Mouse (Mus musculus) limb, embryonic 11.5 days (tissue): ENCODE results near the gene Fadd. TPM values are rescaled to one million over a fixed set of nuclear protein-coding genes. Genes with fewer than 3 reads are reported as not detected.

Experiments used
- ATAC-seq: fragments of 200-750 bp; cut with Nextera tagmentation; 2 replicates; pipeline ENCODE4 v1.8.0; 2017; ENCODE audit warnings: low read depth; ENCODE audit not compliant: insufficient number of reproducible peaks, low FRiP score, low TSS enrichment
- DNase-seq: peaks from one replicate; pipeline ENCODE4 v3.0.0-alpha.2; 2015; ENCODE audit warnings: low spot score
- H3K27ac ChIP-seq: fragments of 300-500 bp; sonication (generic); replicated peaks from 2 replicates; pipeline ENCODE4 v1.5.1; 2014; ENCODE audit warnings: low read depth, mild to moderate bottlenecking, low read length
- H3K27me3 ChIP-seq: fragments of 300-500 bp; sonication (generic); 2 replicates; pipeline ENCODE4 v1.6.1; 2014; ENCODE audit warnings: mild to moderate bottlenecking, low read length, mixed read lengths; ENCODE audit not compliant: control insufficient read depth, insufficient read depth
- H3K36me3 ChIP-seq: fragments of 300-500 bp; sonication (generic); 2 replicates; pipeline ENCODE4 v1.6.1; 2014; ENCODE audit warnings: mild to moderate bottlenecking, low read length, moderate library complexity, mixed read lengths; ENCODE audit not compliant: control insufficient read depth, insufficient read depth
- H3K4me1 ChIP-seq: fragments of 300-500 bp; sonication (generic); 2 replicates; pipeline ENCODE4 v1.6.1; 2014; ENCODE audit warnings: low read length, mixed read lengths; ENCODE audit not compliant: control insufficient read depth, insufficient read depth
- H3K4me2 ChIP-seq: fragments of 300-500 bp; sonication (generic); 2 replicates; pipeline ENCODE4 v1.6.1; 2014; ENCODE audit warnings: low read depth, mild to moderate bottlenecking, moderate library complexity; ENCODE audit not compliant: severe bottlenecking
- H3K4me3 ChIP-seq: fragments of 300-500 bp; sonication (generic); 2 replicates; pipeline ENCODE4 v1.5.1; 2014; ENCODE audit warnings: low read depth, low read length
- H3K9ac ChIP-seq: fragments of 300-500 bp; sonication (generic); 2 replicates; pipeline ENCODE4 v1.6.1; 2014; ENCODE audit warnings: mild to moderate bottlenecking, low read length
- H3K9me3 ChIP-seq: fragments of 300-500 bp; sonication (generic); 2 replicates; pipeline ENCODE4 v1.6.1; 2016; ENCODE audit warnings: low read length; ENCODE audit not compliant: control insufficient read depth
- WGBS: fragments of 180-500 bp; shearing (Covaris S2); extraction: QIAGEN DNeasy Blood & Tissue Kit; methylation state at CpG from one replicate; pipeline ENCODE4 v1.1.7; 2014; 5-methylcytosine and 5-hydroxymethylcytosine counted together
- polyA plus RNA-seq: library from polyadenylated mRNA; unstranded; fragments of >200 nt; fragmentation: Nextera tagmentation; extraction: Ambion mirVana; gene quantifications from 2 replicates; pipeline ENCODE4 v1.2.1, GENCODE M21; 2014

Gene Fadd
- polyA plus RNA-seq, 1 experiment from 2014 or later = 12.3 TPM

DNA sequence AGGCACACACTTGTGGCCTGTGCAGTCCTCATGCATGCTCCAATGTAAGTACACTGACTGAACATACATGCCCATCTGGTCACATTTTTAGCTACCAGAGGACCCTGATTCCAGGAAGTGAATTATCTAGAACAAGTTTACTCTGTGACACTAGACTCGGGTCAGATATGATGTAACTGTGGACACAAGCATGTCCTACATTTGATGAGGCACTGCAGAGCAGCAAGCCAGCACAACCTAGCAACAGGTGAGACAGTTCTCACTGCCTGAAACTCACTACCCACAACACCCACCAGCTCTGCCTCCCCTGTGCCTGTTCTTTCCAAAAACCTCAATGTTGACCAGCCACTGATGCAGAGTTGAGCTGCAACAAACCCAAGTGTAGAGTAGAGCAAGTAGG, 31.5 kb downstream of the Fadd start:
- ATAC-seq (no peak), DNase-seq (no peak)
- Histone ChIP-seq H3K27me3 (no peaks in the 10 kb centered on the region), H3K4me1 (peaks cover 7% of the 10 kb centered on the region; the same call in 1 of the 2 replicates), H3K4me3 (no peak overlapping the region), H3K27ac (no peak overlapping the region), H3K4me2 (no peak overlapping the region), H3K36me3 (peaks cover 5% of the 10 kb centered on the region; the same call in 1 of the 2 replicates), H3K9ac (no peak overlapping the region), H3K9me3 (no peaks in the 10 kb centered on the region)
- WGBS = 81% methylated on average over 1 of the region's 1 CpGs

DNA sequence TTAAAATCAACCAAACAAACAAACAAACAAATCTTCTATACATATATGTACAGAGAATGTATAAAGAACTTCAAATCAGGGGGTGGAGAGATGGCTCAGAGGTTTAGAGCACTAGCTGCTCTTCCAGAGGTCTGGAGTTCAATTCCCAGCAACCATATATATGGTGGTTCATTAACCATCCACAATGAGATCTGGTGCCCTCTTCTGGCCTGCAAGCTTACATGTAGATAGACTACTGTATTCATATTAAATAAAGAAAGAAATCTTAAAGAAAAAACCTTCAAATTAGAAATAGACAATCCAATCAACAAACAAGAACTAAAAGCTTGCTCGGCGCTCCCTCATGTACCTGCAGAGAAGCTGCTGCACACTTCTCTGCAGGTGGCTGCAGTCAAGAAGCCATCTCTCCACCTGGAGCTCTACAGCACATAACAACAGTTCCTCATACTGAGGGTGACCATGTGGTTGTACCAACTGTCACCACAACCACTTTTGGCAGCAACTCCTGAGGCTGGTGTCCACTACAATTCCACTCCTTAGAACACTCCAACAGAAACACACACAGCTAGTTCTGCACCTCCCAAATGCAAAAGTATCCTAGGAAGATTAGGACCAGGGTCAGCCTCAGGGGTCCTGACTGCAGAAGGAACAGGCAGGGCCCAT, 32.2 kb downstream of the Fadd start:
- Histone ChIP-seq H3K36me3 (peaks cover 5% of the 10 kb centered on the region; the same call in 1 of the 2 replicates), H3K4me3 (no peak overlapping the region), H3K9me3 (no peaks in the 10 kb centered on the region), H3K9ac (no peak overlapping the region), H3K4me1 (peaks cover 7% of the 10 kb centered on the region; the same call in 1 of the 2 replicates), H3K27ac (no peak overlapping the region), H3K4me2 (no peak overlapping the region), H3K27me3 (no peaks in the 10 kb centered on the region)
- no peak for ATAC-seq
- WGBS = 98% methylated on average over 2 of the region's 2 CpGs
- DNase-seq = no peak

DNA sequence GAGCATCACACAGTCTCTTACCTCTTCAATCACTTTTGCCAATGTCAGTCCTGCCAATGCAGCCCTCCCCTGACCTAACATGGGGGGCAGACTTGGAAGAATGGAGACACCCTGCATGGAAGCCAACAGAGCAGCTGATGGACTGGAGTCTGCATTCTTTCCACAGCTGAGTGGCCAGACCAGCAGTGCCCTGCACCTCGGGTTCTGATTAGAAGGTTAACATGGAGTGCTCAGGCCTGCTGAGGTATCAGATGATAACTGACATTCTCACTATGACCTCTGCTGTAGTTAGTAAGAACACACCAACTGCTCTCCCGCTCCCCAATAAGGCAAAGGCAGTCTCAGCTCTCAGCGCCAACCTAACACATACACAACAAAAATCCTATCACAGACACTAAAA, 37.0 kb downstream of the Fadd start:
- Histone ChIP-seq H3K4me2 (no peak overlapping the region), H3K4me3 (no peak overlapping the region), H3K4me1 (no peaks in the 10 kb centered on the region), H3K9ac (no peak overlapping the region), H3K27ac (no peak overlapping the region), H3K27me3 (no peaks in the 10 kb centered on the region), H3K36me3 (peaks cover 2% of the 10 kb centered on the region; the same call in 1 of the 2 replicates), H3K9me3 (no peaks in the 10 kb centered on the region)
- no peak for DNase-seq
- no peak for ATAC-seq
- 91% methylated on average over 3 of the region's 3 CpGs for WGBS

DNA sequence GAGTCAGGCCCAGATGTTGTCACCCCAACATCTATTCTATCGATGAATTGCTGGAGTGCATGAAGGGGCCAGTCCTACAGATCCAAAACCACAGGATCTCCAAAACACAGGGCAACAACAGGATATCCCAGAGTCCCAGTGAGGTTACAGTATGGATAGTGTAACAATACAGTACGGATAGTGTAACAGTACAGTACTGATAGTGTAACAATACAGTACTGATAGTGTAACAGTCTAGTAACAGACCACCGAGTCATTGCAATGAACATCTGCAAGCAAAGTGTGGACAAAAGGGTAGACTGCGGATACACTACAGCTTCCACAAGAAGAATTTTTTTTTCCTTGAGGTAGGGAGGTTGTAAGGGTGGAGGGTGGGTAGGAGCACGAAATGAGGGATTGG, 40.9 kb downstream of the Fadd start:
- no peak for DNase-seq
- H3K4me2 ChIP-seq = no peak overlapping the region
- no peak for ATAC-seq
- WGBS = 93% methylated on average over 5 of the region's 5 CpGs
- H3K4me3 ChIP-seq = no peak overlapping the region
- no peaks in the 10 kb centered on the region for H3K27me3 ChIP-seq
- no peak overlapping the region for H3K27ac ChIP-seq
- H3K4me1 ChIP-seq = no peaks in the 10 kb centered on the region
- no peaks in the 10 kb centered on the region for H3K9me3 ChIP-seq
- H3K36me3 ChIP-seq = no peaks in the 10 kb centered on the region
- no peak overlapping the region for H3K9ac ChIP-seq

DNA sequence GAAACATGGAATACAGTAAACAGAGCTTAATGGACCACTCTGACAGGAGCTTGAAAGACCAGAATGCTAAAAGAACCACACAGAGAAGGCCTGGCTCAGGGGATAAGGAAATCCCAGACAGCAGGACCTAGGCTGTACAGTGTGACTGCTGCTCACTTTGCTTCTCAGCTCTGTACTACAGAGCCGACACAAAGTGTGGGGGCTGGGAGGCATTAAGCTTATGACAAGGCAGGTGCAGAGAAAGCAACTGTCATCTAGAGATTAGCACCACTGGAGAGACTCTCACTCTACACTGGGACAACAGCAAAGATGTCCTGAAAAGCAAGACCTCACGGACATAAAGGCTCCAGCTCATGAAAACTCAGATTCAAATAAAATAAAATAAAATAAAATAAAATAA, 43.1 kb downstream of the Fadd start:
- WGBS = 81% methylated on average over 2 of the region's 2 CpGs
- no peaks in the 10 kb centered on the region for H3K4me1 ChIP-seq
- ATAC-seq = no peak
- H3K27me3 ChIP-seq = no peaks in the 10 kb centered on the region
- no peaks in the 10 kb centered on the region for H3K36me3 ChIP-seq
- no peak overlapping the region for H3K27ac ChIP-seq
- no peak overlapping the region for H3K4me3 ChIP-seq
- no peak overlapping the region for H3K4me2 ChIP-seq
- no peaks in the 10 kb centered on the region for H3K9me3 ChIP-seq
- H3K9ac ChIP-seq = no peak overlapping the region
- DNase-seq = no peak

DNA sequence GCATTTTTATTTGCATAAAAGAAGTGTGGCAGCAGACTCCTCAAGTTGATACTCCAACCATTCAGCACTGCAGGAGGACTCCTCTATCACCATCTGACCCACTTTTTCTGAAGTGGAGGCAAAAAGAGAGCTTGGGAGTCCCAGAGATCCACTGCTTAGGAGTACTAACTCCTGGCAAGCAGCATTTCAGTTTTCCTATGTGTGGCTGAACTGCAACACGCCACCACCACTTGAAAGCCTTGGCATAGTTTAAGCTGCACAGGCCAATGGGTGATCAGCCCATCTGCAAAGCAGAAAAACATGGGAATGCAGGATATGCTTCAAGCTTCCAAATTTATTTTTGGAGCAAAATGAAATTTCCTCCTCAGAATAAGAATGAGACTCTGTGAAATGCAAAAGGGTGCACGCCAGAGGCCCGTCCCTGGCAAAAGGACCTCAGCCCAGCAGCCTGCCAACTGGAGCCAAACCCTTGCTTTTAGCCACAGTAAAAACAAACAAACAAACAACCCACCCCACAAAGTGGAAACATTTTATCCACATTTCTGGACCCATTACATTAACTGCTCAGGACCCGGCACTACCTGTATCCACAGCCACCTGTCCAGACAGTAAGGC, 44.1 kb downstream of the Fadd start:
- H3K4me3 ChIP-seq = no peak overlapping the region
- DNase-seq = no peak
- no peaks in the 10 kb centered on the region for H3K36me3 ChIP-seq
- H3K9ac ChIP-seq = no peak overlapping the region
- H3K27me3 ChIP-seq = no peaks in the 10 kb centered on the region
- WGBS = 94% methylated on average over 4 of the region's 4 CpGs
- no peak for ATAC-seq
- no peaks in the 10 kb centered on the region for H3K4me1 ChIP-seq
- no peak overlapping the region for H3K4me2 ChIP-seq
- no peak overlapping the region for H3K27ac ChIP-seq
- no peaks in the 10 kb centered on the region for H3K9me3 ChIP-seq

DNA sequence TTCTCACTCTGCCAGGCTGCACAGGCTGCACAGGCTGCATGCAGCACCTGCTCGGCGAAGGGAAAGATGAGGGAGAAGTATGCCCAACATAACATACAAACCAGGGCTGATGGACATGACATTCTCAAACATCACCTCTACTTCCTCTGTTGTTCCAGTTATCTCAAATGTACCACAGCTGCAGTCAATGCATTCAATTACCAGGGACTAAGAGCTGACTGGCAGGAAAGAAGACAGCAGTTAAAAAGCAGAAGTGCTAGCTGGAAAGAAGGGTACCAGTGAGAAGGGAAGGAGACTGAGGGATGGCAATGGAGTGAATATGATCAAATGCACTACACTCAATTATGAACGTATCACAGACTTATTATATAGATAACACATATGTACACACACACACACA, 45.9 kb downstream of the Fadd start:
- H3K27me3 ChIP-seq = no peaks in the 10 kb centered on the region
- DNase-seq = no peak
- peaks cover 2% of the 10 kb centered on the region; the same call in 1 of the 2 replicates for H3K4me1 ChIP-seq
- ATAC-seq = no peak
- H3K4me3 ChIP-seq = no peak overlapping the region
- no peak overlapping the region for H3K9ac ChIP-seq
- no peaks in the 10 kb centered on the region for H3K9me3 ChIP-seq
- H3K36me3 ChIP-seq = no peaks in the 10 kb centered on the region
- no peak overlapping the region for H3K4me2 ChIP-seq
- 98% methylated on average over 3 of the region's 3 CpGs for WGBS
- no peak overlapping the region for H3K27ac ChIP-seq

DNA sequence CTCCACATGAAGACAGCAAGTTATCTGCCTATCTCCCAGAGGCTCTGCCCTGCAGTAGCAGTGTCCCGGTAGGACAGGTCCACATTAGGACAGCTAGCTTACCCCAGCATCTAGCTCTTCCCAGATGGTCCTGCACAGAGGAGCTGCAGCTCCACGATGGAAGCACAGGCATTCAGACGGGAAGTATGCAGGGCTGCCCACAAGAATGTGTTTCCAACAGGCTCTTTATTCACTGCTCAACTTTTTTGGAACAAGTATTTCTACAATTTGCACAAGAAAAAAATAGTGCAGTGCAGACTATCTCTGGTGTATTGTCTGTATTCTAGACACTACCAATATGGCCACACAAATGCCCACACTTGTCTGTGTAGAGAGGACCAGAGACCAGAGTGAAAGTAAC, 47.5 kb downstream of the Fadd start:
- peaks cover 2% of the 10 kb centered on the region; the same call in 1 of the 2 replicates for H3K4me1 ChIP-seq
- H3K9ac ChIP-seq = no peak overlapping the region
- ATAC-seq = no peak

More for the DNA sequence above, 47.5 kb downstream of the Fadd start:
- Histone ChIP-seq H3K27me3 (no peaks in the 10 kb centered on the region), H3K27ac (no peak overlapping the region), H3K4me3 (no peak overlapping the region), H3K4me2 (no peak overlapping the region), H3K9me3 (no peaks in the 10 kb centered on the region), H3K36me3 (no peaks in the 10 kb centered on the region)
- no peak for DNase-seq
- 84% methylated on average over 3 of the region's 3 CpGs for WGBS
